Mouse (Mus musculus): ENCODE measurements around the gene Birc7.

Birc7 gene

DNA sequence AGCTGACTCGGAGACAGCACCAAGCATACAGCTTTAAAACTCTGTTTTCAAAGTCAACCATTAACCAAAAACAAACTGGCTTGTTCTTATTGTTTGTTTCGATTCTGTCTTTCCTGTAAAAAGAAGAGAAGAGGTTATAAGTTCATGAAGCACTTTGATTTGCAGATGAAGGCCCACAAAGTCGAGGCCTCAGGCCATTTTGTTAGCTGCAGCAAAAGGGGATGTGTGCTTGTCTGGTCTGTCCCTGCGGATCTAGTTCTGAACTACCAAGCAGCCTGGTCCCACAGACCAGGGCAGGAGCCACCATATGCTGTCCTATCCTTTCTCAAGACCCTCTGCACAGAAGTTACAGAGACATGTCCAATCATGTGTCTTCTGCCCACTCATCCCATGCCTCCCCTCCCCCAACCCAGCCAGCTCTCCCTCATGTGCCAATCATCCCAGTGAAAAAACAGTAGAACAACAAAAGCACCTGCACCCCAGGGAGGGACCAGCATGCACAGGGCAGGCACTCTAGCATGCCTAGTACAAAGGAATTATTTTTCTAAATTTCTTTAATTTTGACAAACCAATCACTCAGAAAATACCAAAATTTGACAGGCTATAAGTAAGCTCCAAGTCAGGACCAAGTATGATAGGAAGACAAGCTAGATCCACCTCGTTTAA, 23.1 kb upstream of the Birc7 start:
- DNase-seq, result no peak

DNA sequence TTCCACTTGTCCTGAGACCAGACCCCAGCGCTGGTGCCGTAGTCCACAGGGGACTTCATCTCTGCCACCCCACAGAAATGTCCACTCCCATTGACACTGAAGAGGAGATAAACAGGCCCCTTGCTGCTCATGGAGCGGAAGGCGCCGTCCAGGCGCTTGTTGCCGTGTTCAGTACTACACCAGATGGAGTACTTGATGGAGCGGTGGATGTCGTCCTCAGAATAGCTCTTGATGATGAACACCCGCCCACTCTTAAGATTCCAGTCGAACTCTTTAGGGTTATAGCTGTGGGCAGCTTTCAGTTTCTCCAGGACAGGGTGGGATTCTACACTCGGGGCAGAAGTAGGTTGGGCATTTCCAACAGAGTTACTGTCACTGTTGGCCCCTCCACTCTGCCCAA, 17.9 kb upstream of the Birc7 start:
- no peak for DNase-seq

DNA sequence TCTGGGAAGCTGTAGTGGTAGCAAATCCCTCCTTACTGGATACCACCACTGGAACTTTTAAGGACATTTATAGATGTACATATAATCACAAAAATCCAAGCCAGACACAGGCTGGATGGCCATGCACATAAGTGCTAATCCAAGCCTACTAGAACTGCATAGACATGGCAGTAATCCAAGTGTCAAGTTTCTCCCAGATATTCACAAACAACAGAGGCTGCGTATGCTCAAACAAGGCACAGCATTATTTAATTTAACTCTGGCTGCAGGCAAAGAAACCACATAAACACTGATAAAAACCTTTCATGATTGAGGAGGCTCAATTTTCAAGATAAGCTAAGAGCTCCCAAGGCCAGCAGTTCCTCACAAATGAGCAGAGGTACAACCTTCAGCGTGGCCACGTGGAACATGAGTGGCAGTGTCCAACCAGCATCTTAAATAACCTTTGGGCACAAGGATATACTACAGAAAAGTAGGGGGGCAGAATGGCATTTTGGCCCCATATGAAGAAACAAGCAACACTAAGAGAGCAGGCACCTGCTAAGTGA, 12.9 kb upstream of the Birc7 start:
- no peak for DNase-seq

DNA sequence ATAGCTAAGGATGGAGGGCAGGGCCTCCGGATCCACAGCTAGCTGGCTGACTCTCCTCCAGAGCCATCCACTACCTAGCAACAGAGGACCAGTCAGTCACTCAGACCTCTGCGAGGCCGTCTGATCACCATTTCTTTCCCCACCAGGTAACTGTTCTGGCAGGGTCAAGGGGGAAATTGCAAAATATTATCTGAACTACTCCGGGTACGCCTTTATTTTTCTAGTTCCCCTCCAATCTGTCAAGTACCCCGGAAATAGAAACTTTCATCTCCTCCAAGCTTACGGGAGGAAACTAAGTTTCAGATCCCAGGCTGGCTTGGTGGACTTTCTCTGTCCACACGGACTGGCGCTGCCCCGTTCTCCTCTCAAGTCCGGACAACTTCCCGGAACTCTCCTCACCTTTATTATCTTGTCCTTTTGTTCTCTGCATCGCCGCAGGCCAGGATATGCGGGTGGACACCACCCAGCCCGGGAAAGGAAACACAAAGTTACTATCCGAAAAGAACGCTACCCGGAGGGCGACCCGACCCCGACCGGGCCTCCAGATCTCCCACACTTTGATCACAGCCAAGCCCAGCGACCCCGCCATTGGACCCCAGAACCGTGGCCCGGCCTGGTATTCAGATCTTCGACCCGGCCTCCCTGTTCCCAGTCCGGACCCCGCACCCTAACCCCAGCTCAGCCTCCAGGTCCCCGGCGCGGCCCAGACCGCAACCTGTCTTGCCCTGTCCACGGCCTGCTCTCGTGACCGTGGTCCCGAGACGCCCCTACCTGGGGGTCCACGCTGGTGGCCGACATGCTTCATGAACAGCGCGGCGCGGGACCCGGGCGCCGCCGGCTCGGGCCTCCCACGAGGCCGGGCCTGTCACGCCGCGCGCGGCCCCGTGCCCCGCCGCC, 8.7 kb upstream of the Birc7 start:
- no peak for DNase-seq

DNA sequence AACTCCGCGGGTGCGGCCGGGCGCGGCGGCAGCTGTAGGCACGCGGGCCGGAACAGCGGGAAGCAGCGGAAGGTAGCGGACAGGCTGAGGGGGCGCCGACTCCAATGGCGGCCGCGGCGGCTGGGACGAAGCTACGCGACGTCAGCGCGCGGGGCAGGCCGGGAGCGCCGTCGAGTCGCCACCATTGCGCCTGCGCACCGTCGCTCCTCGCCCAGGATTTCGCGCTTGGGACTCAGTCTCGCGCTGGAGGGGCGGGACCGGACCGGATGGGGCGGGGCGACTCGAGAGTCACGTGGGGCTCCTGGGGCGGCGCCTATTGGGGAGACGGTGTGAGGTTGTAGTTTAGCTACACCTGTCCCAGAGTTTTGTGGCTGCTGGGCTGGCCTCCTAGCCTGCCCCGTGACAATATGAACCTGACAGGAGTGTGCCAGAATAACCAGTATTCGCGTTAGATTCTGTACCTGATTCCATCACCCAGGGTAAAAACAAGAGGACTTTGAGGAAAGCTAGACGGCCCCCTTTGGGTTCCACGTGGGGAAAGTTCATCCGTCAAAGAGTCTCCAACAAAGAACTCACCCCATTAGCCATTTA, 7.9 kb upstream of the Birc7 start, which contains the start of gene Ythdf1:
Gene Ythdf1 (minus strand): TSS at position 140 of the 591 bp plus-strand sequence.
- peak; percentile 99 for DNase-seq

DNA sequence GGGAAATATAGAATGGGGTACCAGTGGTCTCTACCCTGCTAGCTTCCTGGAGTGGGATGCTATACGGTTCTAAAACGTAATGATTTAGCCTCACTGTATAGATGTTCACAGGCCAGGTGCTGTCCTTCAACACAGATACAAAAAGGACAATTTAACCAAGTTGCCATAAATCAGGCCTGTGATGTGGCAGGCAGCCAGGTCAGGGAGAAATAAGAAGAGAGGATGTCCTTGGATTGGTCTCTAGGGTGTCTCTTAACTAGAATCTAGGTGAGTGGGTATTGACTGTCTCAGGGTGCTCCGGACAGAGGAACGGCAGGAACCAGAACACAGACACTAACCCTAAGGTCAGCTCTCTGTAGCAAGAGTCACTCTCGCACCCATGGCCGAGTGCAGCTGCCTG, 6.1 kb upstream of the Birc7 start:
- no peak for DNase-seq

DNA sequence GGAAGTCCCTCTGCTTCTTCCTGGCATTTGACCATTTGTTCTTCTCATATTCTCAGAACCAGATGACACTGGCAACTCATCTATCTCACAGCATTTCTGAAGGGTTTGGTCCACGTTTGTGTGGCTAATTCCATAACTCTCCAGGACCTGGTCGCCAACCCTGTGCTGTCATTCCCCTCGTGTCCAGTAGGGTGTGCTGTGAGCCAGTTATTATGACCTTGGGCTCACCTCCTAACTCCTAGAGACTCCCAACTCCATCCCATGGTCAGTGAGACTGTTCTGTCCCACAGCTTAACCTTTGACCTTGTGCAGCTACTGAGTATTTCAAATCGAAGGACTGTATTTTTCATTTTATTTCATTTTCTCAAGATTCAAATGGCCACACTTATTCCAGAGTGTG, 3.6 kb upstream of the Birc7 start:
- DNase-seq, result peak; percentile 44

DNA sequence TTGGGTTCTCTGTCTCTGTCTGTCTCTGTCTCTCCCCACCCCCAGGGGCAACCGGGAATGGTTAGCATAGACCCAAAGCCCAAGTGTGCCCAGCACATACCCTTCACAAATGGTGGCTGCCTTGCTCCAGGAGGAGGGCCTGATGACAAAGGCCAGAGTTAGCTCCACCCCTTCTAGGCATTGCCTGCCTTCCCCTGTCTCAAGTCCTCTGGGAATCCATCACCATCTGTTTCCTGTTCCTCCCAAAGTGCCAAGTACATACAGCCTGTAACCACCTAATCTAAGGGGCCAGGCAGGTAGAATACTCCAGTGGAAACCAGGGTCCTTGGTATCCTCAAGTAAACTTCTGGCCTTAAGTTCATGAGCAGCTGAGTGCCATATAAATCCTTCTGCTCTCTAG, 3.6 kb downstream of the Birc7 start:
- DNase-seq, result no peak

DNA sequence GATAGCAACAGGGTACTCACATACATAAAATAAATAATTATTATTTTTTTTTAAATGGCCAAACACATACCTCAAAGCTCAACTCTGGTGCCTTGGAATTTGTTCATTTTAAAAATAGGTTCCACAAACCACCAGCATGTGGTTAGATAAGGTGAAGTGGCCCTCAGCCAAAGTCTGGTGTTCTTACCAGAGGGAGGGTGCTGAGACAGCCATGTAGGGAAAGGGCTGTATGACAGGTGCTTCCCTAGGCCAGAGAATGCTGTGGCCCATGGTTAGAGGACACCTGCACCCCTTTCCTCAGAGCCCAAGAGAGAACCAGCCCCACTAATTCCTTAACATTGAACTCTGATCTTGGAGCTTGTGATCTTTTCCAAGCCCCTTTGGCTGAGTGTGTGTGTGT, 11.4 kb downstream of the Birc7 start:
- DNase-seq, result no peak

DNA sequence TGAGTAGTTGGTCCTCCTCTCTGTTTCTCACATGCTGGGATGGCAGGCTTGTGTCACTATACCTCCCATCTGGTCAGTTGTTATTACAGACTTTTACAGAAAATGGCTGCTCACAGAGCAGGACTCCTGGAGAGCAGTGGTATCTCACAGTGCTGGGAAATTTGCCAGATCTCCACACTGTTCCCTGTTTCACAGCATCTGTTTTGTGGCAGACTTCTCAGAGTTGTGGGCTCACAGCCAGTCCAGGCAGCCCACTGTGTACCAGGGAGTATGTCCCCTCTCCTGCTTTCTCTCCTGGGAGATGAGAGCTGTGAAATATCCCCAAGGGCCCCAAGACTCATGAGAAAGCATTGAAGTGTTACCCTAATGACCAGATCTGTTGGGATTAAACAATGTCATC, 13.0 kb downstream of the Birc7 start:
- DNase-seq, result no peak

DNA sequence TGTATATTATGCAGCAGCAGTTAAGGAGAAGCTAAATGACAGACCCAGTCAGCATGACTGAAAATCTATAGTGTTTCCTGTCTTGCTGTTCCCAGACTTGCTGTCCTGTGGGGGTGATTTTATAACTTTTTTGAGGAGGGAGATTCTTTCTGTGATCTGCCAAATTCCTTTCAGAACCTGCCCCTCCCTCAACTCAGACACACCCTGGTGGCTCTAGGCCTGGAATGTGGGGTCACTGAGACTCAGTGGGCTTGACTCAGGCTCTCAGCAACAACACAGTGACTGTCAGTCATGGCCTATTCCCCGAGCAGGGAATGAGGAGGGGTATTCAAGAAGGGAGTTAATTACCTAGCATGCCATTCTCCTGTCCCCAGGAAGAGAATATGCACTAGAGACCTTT, 21.1 kb downstream of the Birc7 start:
- no peak for DNase-seq

DNA sequence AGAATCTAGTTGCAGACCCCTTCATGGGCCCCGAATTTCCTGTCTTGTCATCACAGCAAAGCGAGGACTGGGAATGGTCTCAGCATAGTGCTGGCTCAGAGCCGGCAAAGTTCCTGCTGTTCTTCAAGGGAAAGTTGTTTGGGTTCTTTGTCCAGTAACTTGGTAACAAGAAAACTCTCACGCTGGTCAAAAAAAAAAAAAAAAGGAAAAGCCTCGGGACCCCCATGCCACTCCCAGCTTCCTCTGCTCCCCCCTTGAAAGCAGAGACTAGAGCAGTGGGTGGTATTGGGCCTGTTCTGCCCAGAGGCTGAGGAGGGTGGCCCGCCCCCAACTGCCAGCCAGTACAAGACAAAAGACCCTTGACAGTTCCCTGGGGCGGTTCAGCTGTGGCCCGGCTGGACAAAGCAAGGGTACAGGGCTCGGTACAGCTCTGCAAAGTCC, 23.9 kb downstream of the Birc7 start:
- DNase-seq, result no peak

DNA sequence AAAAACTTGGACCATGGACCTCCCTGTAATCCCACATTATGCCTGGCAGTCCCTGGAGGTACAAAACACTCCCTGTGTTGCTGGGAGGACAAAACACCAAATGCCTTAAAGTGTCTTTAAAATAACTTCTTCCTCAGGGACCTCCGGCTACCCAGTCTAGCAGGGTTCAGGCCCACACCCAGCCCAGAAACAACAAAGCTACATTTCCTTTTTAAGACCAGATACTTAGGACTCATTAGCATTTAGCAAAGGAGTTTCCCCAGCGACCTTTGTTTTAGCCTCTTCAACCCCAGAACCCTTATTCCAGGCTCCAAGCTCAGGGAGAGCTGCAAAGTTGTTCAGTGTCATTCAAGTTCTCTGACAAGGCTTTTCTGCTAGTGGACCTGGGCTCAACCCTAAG, 24.8 kb downstream of the Birc7 start:
- DNase-seq, result no peak

DNA sequence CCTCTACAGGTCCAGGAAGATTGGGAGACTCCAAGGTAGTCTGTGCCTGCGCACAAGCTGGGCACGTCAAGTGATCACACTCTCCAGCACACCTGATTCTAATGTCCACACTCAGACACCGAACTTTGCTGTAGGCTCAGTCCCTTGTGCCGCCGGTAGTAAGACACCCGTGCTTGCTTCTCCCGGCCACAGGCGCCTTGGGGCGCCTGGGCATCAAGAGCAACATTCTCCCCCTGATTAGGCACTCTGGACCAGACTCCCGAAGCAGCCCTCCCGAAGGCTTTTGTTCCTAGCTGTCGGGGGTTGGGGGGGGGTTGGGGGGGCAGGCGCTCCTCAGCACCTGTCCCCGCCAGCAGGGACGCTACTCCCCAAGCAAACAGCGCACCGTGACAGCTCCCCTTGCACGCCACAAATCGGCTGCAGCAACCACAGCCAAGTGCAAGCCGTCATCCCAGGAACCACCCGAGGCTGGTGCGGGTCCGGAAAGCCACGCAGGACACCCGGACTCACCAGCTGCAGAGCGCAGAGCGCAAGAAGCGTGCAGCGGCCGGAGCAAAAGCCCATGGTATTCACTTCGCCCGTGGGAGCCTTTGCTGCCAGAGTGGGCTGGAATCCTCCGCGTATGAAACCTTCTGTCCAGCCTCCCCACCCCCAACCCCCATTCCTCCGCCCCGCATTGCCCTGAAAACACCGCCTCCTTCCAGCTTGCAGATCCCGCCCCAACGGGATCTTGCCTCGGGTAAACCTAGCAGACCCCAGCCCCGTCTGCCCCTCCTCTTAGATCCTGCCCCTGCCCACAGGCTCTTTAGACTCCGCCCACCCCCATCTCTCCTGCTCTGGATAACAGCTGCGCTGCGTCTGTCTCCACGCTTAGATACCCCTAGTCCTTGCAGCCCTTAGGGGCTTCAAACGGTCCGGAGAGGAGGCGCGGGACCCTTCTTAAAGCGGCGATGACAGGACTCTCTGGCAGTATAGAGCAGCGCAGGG, 25.5 kb downstream of the Birc7 start, which contains the start of gene Nkain4:
Gene Nkain4 (minus strand): TSS at position 639 of the 987 bp plus-strand sequence.
- DNase-seq, result peak; percentile 60

DNA sequence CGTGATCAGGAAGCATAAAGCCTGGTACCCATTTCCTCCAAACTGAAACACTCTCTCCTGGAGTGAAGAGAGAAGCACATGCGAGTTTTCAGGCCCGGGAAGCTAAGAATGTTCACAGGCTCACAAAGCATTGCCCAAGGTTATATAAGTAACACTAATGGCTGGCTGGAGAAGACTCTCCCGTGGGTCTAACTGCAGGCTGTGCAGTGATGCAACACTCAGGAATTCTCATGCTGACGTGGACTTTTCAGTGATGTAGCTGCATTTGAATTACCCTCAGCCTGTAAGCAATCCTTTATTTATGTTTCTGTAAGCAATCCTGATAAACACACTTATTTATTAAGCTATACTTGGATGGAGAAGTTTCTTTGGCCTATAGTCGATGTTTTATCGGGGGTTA, 30.8 kb downstream of the Birc7 start:
- no peak for DNase-seq

DNA sequence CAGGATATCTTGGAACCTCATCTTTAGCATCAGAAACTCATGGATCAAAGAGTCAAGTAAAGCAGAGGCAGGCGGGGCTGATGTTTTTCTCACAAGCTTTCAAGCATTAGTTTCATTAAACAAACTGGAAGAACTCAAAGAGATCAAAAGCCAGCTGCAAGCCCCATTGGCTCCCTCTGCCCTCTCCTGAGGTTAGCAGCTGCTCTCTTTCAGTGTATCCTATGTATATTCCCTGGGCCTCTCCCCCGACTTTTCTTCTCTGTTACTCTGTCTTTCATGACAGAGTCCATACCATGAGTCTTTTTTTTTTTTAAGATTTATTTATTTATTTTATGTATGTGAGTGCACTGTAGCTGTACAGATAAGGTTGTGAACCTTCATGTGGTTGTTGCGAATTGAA, 31.4 kb downstream of the Birc7 start:
- DNase-seq, result no peak

DNA sequence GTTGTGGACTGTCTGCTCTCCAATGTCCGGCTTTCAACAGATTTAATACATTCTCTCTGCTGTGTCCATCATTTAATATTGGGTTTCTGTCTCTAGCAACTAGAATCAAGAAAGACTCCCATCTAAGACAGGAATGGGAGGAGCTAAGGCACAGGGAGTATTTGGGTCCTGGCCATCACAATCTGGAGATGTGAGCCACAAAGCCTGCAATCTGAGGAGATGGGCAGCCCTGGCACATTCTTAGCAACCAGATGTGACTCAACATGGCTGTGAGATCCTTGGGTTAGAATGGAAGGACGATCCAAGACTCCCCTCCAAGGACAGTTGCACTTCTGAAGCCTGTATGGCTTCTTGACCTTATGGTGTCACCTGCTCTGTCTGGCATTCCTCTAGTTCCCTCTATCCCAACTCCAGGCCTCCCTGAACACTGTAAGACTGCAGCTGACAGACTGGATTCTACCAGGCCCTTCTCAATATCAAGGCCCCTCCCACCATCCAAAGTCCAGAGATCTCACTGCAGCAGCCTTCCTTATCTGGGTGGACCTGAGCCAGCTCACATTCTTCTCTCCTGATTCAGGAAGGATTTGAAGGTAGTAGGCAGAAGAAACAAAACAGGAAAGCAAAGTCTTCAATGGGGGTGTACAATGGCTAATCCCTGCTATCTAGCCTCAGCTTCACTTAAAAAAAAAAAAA, 33.9 kb downstream of the Birc7 start:
- no peak for DNase-seq

DNA sequence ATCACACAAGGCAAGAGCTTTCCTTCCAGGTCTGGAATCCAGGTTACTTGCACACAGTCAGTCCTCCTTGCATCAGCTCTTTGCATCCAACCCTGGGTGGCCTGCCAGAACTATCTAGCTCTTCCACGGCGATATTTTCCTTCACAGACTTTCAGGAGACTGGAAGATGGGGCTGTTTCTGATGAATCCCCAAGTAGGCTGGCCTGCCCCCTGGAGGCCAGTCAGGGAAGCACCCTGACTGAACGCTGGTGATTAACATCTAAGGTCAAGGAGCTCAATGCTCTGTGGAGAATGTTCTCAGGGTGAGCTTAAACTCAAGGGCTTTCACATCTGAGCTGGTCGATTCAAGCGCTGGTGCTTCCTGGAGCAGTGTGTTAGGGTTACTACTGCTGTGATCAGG, 35.1 kb downstream of the Birc7 start:
- DNase-seq, result peak; percentile 63

DNA sequence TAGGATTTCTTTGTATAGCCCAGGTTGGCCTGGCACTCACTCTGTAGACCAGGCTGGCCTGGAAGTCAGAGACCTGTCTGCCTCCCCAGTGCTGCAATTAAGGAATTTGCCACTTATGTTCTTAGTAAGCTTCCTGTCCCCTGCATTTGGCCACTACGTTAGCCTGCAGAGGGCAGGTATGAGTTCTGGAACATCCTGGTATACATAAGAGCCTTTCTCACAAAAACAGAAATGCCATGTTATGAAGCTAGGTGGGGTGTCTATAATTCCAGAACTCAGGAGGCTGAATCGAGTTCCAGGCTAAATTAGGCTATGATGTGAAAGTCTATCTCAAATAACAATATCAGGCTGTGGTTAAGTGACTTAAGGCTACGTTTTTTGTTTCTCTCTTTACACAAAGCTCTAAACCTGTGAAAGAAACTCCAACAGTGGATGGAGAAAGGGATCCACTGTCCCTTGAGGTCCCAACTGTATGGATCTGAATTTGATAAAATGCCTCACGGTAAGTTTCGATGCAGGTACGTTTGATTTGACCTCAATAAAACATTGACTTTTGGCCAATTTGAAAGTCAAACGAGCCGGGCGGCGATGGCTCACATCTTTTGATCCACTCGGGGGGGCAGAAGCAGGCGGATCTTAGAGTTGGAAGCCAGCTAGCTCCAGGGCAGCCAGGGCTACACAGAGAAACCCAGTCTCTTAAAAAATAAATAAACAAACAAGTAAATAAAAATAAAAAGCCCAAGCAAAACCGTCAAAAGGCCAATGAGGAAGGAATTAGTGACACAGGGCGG, 37.5 kb downstream of the Birc7 start:
- DNase-seq, result no peak

DNA sequence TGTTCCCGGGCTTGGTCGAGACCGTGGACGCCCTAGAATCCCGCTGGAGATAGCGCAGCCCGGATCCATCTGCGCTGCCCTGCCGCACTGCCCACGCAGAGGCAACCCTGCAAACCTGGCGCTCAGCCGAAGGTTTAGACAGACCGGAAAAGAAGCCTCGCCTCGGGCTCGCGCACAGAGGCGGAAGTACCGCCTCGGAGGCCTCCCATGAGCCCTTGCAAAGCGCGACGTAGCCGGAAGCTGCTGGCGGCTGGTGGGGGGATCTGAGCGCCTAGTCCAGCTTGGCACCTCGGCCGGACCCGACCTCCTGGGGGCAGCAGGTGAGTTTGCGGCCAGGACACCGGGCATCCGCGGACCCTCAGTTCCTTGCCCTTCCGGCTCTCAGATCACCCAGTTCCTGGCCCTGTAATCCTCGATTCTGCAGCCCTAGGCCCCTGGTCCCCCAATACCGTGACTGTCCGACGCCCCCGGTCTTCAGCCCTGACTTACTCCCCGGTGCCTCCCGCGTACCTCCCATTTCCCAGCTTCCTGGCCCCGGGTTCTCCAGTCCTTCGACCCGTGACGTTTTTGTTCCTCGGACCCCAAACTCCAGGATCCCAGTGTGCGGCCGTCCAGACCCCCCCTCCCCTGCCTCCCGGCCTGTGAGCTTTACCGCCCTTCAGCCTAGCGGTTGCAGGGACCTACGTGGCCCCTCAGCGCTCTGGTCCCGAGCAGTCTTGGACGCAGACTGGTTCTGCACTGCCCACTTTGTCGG, 38.4 kb downstream of the Birc7 start, which contains the start of gene Arfgap1:
Gene Arfgap1 (plus strand): TSS at position 216 of the 754 bp plus-strand sequence.
- peak; percentile 94 for DNase-seq

Measured in right cerebral cortex, postnatal 25 days (tissue).